Mouse (Mus musculus) midbrain, postnatal 0 days (tissue): ENCODE results near the gene Cygb. TPM values are rescaled to one million over a fixed set of nuclear protein-coding genes. Genes with fewer than 3 reads are reported as not detected.

Experiments used
- ATAC-seq: fragments of 200-750 bp; cut with Nextera tagmentation; 2 replicates; pipeline ENCODE4 v1.8.0; 2017; ENCODE audit warnings: moderate number of reproducible peaks, mild to moderate bottlenecking, moderate TSS enrichment, moderate library complexity; ENCODE audit not compliant: low FRiP score
- DNase-seq: peaks from one replicate; pipeline ENCODE4 v3.0.0-alpha.2; 2015; ENCODE audit warnings: low spot score
- H3K27ac ChIP-seq: fragments of 300-500 bp; sonication (generic); 2 replicates; pipeline ENCODE4 v1.5.1; 2014; ENCODE audit warnings: low read depth, mild to moderate bottlenecking, low read length, mixed read lengths
- H3K27me3 ChIP-seq: fragments of 300-500 bp; sonication (generic); 2 replicates; pipeline ENCODE4 v1.6.1; 2014; ENCODE audit warnings: low read length, control low read depth, mixed read lengths; ENCODE audit not compliant: insufficient read depth
- H3K36me3 ChIP-seq: fragments of 300-500 bp; sonication (generic); 2 replicates; pipeline ENCODE4 v1.6.1; 2014; ENCODE audit warnings: low read length, control low read depth, mixed read lengths; ENCODE audit not compliant: insufficient read depth
- H3K4me1 ChIP-seq: fragments of 300-500 bp; sonication (generic); 2 replicates; pipeline ENCODE4 v1.6.1; 2014; ENCODE audit warnings: mild to moderate bottlenecking, control low read depth, antibody characterized with exemption, low read length, mixed read lengths; ENCODE audit not compliant: insufficient read depth
- H3K4me2 ChIP-seq: fragments of 300-500 bp; sonication (generic); 2 replicates; pipeline ENCODE4 v1.6.1; 2014; ENCODE audit warnings: low read depth, mild to moderate bottlenecking, low read length, mixed read lengths; ENCODE audit not compliant: poor library complexity, severe bottlenecking
- H3K4me3 ChIP-seq: fragments of 300-500 bp; sonication (generic); 2 replicates; pipeline ENCODE4 v1.5.1; 2014; ENCODE audit warnings: low read depth, mild to moderate bottlenecking, low read length, moderate library complexity
- H3K9ac ChIP-seq: fragments of 300-500 bp; sonication (generic); replicated peaks from 2 replicates; pipeline ENCODE4 v1.6.1; 2014; ENCODE audit warnings: mild to moderate bottlenecking, low read length, moderate library complexity, mixed read lengths; ENCODE audit not compliant: poor library complexity, severe bottlenecking
- H3K9me3 ChIP-seq: fragments of 300-500 bp; sonication (generic); 2 replicates; pipeline ENCODE4 v1.6.1; 2016; ENCODE audit warnings: low read length, control low read depth
- CTCF ChIP-seq: IDR thresholded peaks from 2 replicates; pipeline ENCODE4 v1.5.1; 2016; ENCODE audit warnings: antibody characterized with exemption, mild to moderate bottlenecking
- WGBS: fragments of 180-500 bp; shearing (Covaris S2); extraction: QIAGEN DNeasy Blood & Tissue Kit; methylation state at CpG from one replicate; pipeline ENCODE4 v1.1.7; 2014; 5-methylcytosine and 5-hydroxymethylcytosine counted together
- polyA plus RNA-seq: library from polyadenylated mRNA; unstranded; fragments of >200 nt; fragmentation: Nextera tagmentation; extraction: Ambion mirVana; gene quantifications from 2 replicates; pipeline ENCODE4 v1.2.1, GENCODE M21; 2015
- total RNA-seq: library from RNA; depleted of rRNA; stranded (reverse); fragments of >200 nt; gene quantifications from 2 replicates; pipeline ENCODE4 v1.2.3, GENCODE M21; 2014

Gene Cygb
- total and polyA plus RNA-seq, 2 experiments from 2014 or later: 40.5 to 44.2 TPM

- peak; percentile 83 for DNase-seq
- WGBS: 43% methylated on average over 8 of the region's 8 CpGs
- peaks cover 21% of the 10 kb centered on the region for H3K4me1 ChIP-seq
- peak; percentile 26; the same call in 1 of the 2 replicates for ATAC-seq
- no peak overlapping the region for H3K4me2 ChIP-seq
- TF ChIP-seq CTCF: no peak
- no peaks in the 10 kb centered on the region for H3K36me3 ChIP-seq
- no peaks in the 10 kb centered on the region for H3K27me3 ChIP-seq
- H3K9ac ChIP-seq: peak overlapping the region; percentile 33
- no peak overlapping the region for H3K4me3 ChIP-seq
- peak overlapping the region; percentile 67 for H3K27ac ChIP-seq
- no peaks in the 10 kb centered on the region for H3K9me3 ChIP-seq
Measured at GRCm38 (mm10) chr11:116661948-116662377, 7.8 kb upstream of the Cygb start.

- Histone ChIP-seq H3K36me3 (no peaks in the 10 kb centered on the region), H3K9me3 (no peaks in the 10 kb centered on the region), H3K4me2 (peak overlapping the region; percentile 13; the same call in 1 of the 2 replicates), H3K27me3 (no peaks in the 10 kb centered on the region), H3K9ac (peak overlapping the region; percentile 33; the same call in 1 of the 2 replicates), H3K27ac (peak overlapping the region; percentile 67), H3K4me1 (peaks cover 21% of the 10 kb centered on the region), H3K4me3 (no peak overlapping the region)
- TF ChIP-seq CTCF: no peak
- 10% methylated on average over 13 of the region's 13 CpGs for WGBS
- DNase-seq (peak; percentile 86), ATAC-seq (peak; percentile 55)
Measured at GRCm38 (mm10) chr11:116661291-116661947, 7.3 kb upstream of the Cygb start.

- 63% methylated on average over 9 of the region's 9 CpGs for WGBS
- Histone ChIP-seq H3K9ac (no peak overlapping the region), H3K27ac (0 out of 2 replicates have a peak overlapping the region, but pooled peaks have one; percentile 18), H3K9me3 (no peaks in the 10 kb centered on the region), H3K4me1 (peaks cover 21% of the 10 kb centered on the region), H3K36me3 (no peaks in the 10 kb centered on the region), H3K4me2 (no peak overlapping the region), H3K4me3 (no peak overlapping the region), H3K27me3 (no peaks in the 10 kb centered on the region)
- DNase-seq (peak; percentile 66), ATAC-seq (no peak)
- TF ChIP-seq CTCF: no peak
Measured at GRCm38 (mm10) chr11:116660181-116660580, 6.1 kb upstream of the Cygb start.

GRCm38 (mm10) chr11:116659027-116659621 lies 5.0 kb upstream of the Cygb start:
- 81% methylated on average over 15 of the region's 15 CpGs for WGBS
- DNase-seq: no peak
- ATAC-seq: no peak
- no peaks in the 10 kb centered on the region for H3K36me3 ChIP-seq
- H3K27ac ChIP-seq: no peak overlapping the region
- H3K4me1 ChIP-seq: peaks cover 21% of the 10 kb centered on the region
- no peak overlapping the region for H3K9ac ChIP-seq
- H3K9me3 ChIP-seq: no peaks in the 10 kb centered on the region
- H3K4me3 ChIP-seq: no peak overlapping the region
- H3K4me2 ChIP-seq: no peak overlapping the region
- H3K27me3 ChIP-seq: no peaks in the 10 kb centered on the region
- no peak for TF ChIP-seq CTCF

GRCm38 (mm10) chr11:116658238-116658637 lies 4.1 kb upstream of the Cygb start:
- WGBS: 52% methylated on average over 10 of the region's 10 CpGs

More at GRCm38 (mm10) chr11:116658238-116658637, 4.1 kb upstream of the Cygb start:
- ATAC-seq (no peak), DNase-seq (no peak)
- Histone ChIP-seq H3K4me1 (peaks cover 21% of the 10 kb centered on the region), H3K9ac (no peak overlapping the region), H3K36me3 (no peaks in the 10 kb centered on the region), H3K4me3 (no peak overlapping the region; the same call in 1 of the 2 replicates), H3K4me2 (peak overlapping the region; percentile 52; the same call in 1 of the 2 replicates), H3K9me3 (no peaks in the 10 kb centered on the region), H3K27me3 (no peaks in the 10 kb centered on the region), H3K27ac (no peak overlapping the region)
- TF ChIP-seq CTCF: no peak
